Mouse (Mus musculus) right cerebral cortex, postnatal 14 days (tissue): ENCODE measurements at regions not wholly inside any gene's neighbourhood (a gene's known extent, or its start where the extent isn't known, plus 50 kb on each side); places are given as distances from the start of the nearest gene placed in this dataset.

Experiments used
- DNase-seq: peaks from one replicate; pipeline ENCODE4 v3.0.0; 2022

DNA sequence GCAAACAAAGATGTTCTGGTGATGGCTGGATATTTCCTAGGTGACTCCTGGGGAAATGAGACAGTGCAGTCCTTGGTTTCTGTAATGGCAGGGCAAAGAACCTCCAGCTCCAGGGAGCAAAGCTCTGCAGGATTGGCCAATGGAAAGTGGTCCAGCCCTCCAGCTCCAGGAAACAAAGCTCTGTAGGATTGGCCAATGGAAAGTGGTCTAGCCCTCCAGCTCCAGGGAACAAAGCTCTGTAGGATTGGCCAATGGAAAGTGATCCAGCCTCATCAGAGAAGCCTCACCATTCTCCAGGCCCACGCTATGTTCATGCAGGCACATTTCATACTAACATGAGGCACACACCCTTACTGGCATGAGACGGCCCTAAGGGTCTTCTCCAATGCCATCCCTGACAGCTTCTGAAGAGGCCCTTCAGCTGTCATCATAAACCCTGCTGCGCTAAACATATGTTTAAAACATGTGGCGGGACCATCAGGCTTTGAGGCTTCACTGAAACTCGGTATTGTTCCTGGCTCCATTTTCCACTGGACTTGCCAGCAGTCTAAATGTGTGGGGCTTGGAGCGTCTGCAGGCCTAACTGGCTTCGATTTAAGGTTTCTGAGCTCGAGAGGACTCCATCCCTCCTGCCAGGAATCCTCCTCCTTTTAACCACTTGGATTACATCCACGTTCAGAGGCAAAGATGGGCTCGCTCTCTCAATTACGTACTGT is 175.3 kb upstream of the Ccdc54 start:
- DNase-seq = no peak

DNA sequence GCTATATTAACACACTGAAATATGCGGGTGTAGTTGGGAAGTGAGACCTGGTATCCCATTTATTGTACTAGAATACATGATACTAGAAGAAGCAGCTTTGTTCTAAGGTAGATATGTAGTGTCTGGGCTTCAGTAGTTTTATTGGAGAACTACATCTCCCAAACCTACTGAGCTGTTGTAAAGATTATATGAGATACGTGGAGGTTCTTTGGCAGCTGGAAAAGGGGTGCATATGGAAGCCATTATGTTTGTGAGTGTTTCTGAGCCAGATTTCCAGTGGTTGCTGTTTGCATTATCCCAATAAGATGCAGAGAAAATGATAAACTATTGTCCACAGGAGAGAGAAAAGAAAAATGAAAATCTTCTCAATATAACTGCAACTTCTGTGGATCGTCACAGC is 171.1 kb upstream of the Ccdc54 start:
- no peak for DNase-seq

DNA sequence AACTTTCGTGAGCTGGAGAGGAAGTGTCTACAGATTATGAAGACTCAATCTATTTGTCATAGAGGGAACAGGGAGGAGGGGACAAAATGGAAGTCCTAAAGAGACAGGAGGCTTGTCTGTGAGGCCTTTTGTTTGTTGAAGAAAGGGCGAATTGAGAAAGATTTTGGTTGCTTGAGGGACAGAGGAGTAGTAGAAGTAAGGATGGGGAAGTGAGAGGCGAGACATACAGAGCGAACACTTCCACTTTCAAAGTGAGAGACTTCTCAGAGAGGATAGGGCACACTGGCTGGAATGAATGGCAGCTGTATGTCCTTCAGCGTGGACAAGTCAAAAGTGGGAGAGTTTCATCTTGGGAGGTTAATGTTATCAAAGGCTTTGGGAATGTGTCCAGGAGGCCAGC is 169.0 kb upstream of the Ccdc54 start:
- DNase-seq = no peak

GRCm38 (mm10) chr16:50756696-50757095 is 165.7 kb upstream of the Ccdc54 start:
- no peak for DNase-seq

GRCm38 (mm10) chr16:50753612-50754389 is 162.8 kb upstream of the Ccdc54 start:
- DNase-seq = no peak

DNA sequence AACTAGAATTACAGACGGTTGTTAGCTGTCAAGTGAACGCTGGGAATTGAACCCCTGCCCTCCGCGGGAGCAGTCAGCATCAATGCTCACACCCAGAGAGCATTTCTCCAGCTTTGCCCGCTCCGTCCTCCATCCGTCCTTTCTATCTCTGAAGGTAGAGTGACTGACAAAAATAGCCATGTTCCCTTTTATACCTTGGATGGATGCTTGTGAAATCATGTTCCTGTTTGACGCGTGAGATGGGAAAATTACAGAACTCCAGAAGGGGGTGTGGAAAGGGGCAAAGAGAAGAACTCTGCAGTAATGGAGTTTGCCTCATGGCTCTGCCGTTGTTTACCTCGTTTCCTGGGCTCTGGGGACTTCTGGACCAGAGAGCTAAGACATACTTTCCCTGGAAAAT is 162.1 kb upstream of the Ccdc54 start:
- DNase-seq = no peak

DNA sequence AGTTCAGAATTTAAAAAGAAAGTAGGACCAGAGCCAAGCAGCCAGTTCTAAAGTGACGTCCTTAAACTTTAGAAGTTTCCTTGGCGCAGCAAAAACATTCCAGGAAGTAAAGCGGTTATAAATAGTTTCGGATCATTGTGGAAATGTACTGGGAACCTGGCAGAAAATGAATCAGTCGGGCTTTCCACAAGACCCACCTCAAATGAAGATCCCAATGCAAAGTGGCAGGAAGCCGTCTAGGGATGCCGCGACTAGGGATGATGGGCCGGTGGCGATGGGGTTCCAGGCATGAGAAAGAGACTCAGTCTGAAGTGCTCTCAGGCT is 161.3 kb upstream of the Ccdc54 start:
- no peak for DNase-seq

DNA sequence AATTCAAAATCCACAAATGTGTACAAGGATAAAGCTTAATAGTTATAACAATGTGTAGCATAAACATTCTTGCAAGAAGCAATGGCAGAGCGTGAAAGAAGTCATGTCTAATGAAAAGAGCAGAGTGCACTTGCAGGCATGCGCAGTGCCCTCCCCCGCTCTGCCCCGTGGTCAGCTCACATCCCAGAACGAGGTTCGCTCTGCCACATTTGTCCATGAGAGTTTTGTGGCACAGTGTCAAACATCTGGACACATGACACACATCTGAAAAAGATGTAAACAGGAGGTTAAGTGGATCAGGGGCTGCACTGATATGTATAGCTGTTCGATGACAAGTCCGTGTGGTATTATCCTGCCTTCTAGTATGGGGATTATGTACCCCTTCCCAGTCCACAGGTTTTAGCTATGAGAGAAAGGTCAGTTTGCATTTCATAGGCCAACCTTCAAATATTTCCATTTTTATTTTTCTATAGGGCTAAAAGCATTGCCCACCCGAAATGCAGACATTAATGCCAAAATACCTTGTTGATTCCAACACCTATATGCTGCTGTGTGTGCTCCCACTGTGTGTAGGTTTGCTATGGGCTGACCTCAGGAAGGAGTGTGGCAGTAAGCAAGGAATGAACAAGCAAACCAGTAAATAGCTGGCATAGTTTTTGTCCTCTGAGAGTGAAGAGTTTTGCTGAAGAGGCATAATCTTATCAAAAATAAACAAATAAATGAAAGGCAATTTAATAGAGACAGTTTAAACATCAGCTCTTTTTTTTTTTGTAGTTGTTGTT is 160.7 kb upstream of the Ccdc54 start:
- DNase-seq = no peak

DNA sequence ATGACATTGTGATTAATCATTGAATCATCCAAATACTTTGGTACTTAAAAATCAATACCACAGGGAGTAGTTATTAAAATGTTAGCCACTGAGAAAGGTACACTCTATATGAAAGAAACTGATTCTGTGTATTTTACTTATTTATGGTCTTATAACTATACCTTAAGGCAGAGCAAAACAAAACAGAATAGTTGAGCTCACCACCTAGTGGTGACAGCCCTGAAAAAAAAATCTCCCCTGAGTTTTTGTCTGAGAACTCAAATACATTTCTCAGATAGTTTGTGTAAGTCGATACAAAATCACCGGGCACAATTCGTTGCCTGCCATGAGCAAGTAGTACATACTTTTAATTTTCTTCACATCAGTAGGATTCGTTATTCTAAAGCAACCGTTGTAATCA is 156.7 kb upstream of the Ccdc54 start:
- DNase-seq = no peak

DNA sequence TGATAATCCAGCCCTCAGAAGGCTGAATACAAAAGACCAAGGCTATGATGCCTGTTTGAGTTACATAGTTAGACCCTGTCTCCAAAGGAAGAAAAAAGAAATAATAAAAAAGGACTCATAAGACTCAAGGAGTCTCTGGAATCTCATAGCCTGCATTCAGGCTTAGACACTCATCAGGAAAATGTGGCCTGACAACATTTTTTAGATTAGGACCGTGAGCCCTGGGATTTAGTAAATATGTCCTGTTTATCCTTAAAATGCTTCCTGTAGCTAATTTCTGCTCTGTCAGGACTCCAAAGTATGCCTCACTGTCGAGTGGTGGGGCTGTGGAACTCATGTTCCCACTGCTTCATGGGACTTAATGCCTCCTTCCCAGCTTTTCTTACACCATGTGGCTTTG is 154.8 kb upstream of the Ccdc54 start:
- no peak for DNase-seq

- no peak for DNase-seq
Observed at GRCm38 (mm10) chr16:50737396-50737843, 146.5 kb upstream of the Ccdc54 start.

DNA sequence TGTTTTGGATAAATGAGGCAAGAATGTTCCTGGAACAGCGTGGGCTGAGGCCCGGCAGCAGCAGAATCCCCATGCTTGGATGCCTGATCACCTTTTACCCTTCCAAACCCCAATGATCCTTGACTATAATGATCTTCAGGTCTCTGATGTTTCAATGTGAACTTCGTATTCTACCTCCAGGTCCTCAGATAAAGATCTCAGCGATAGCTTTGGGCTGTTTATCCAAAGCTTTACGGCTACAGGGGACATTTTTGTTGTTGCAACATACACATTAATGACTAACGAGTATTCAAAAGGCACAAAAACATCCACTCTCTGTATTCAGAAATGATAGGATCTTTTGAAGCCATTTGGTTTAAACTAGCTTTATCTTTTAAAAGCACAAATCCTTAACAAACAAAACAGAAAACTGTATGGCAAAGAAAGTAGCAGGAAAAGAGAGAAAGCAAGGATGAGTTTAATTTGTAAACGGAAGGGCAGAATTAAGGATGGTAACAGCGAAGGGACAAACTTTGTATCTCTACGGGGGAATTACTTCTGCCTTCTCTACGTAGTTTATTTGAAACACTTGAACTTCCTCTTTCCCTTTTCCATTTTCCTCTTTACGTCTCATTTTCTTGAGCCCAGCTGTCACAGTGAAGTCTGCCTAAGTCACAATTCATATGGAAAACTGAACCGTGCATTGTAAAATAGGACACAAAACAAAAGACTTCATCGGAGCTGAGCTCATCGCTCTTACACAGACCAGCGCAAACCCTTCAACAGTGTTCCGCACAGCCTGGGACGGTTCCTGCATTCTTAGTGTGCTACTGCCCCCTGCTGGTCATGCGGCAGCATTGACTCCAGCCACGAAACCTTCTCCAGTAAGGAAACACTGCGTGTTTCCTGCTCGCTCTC is 145.4 kb upstream of the Ccdc54 start:
- peak; percentile 80 for DNase-seq

DNA sequence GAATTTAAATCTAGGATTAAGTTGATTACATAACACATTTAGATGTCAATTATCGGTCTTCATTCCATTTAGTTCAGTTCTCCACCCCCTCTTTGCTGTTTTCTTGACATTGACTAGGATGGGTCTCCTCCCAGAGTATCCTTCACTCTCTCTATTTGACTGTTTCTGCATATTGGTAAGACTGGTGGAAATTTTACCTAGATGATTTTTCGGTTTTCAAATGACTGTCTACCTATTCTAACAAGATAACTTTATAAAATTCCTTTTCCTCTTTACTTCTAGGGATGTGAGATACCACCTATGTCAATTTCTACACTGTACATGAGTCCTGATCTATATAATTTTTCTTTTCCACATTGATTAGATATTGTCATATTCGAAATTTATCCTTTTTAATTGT is 142.4 kb upstream of the Ccdc54 start:
- no peak for DNase-seq

DNA sequence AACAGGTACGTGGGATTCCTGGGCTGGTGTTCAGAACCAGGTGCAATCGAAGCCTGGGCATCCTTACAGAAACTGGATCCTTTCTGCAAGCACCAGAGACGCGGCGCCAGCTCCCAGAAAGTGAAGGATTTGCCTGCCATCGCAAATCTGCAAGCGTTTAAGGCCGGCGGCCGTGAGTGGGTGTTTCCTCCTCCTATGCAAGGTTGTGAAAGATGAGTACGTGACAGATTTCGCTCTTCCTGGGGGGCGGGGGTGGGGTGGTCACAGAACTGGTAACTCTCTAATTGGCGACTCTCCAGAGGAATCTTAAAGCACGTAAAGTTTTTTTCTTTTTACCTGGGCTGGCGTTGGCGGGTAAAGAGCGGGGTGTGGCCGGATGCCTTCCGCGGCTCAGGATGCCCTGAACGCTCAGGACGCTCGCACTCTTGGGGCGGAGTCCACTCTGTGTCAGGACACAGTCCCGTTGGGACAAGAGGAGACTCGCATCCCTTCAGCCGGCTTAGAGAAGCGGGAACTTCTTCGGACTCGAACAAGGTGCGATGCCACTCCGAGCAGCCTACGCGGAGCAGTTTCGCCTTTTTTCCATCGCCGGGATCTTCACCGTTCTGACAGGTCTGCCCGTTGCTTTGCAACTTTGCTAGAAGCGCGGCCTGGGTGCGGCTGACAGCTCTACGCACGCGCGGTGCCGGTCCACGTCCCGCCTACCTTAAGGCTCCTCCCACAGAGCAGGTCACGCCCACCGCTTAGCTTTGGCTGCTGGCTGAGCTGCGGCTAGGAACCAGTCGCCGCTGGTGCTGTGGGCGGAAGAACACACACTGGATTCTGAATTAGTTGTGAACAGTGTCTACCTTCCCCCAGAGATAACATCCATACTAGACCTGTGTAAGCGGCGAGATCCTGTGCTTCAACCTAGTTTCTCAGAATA is 141.4 kb upstream of the Ccdc54 start:
- peak; percentile 82 for DNase-seq

GRCm38 (mm10) chr16:50729341-50729740 is 138.4 kb upstream of the Ccdc54 start:
- DNase-seq = no peak

GRCm38 (mm10) chr16:50723144-50723543 is 132.2 kb upstream of the Ccdc54 start:
- DNase-seq = no peak

GRCm38 (mm10) chr16:50717306-50718017 is 126.5 kb upstream of the Ccdc54 start:
- DNase-seq = peak; percentile 24

- no peak for DNase-seq
Observed at GRCm38 (mm10) chr16:50709727-50710126, 118.8 kb upstream of the Ccdc54 start.

DNA sequence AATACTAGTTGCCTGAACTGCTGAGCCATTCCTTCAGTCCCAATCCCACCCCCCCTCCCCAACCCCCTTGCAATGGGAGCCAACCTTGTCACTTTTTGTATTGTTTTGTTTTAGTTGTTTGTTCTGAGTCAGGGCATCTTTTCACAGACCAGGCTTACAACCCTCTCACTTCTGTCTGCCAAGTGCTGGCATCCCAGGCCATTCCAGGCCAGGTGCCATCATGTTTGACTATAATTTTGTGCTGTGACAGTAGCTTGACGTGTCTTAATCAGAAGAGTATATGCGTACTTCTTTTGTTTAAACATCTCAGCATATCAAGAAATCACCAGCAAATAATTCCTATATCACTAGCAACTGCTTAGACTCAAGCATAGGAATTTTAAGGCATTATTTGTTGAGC is 117.0 kb upstream of the Ccdc54 start:
- DNase-seq = no peak

DNA sequence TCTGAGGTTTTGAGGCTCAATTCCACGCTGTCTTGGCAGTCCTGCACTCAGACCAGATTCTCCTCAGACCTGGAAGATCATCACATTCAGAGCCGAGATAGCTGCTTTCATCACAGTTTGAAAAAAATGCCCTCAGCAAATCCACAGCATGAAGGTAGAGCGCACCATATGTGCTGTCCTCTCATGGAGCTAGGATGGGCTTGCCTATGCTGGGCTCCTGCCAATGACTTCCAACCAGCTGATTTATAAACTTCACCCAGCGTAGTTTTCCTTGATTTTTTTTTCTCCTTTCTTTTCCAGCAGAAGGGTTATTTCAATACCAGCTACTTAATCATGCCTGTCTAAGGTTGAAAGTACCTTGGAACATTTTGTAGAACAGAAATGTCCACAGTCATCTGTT is 115.0 kb upstream of the Ccdc54 start:
- DNase-seq = no peak
